Mouse (Mus musculus): ENCODE measurements around the gene Erbb4. TPM values are rescaled to one million over a fixed set of nuclear protein-coding genes. Genes with fewer than 3 reads are reported as not detected.

The Erbb4 gene
- total RNA-seq (2021), result 10 to 100 TPM; 12.2 to 14.0 TPM

- peak; percentile 3 for DNase-seq (ENCODE audit: low spot score)
- intact Hi-C loops (cut with DNase I), result loop anchor here (5.0 kb wide), 2 partner anchors 130 to 600 kb away; no protein-coding TSS in a partner anchor
These were observed at the start of gene Erbb4 for GRCm38 (mm10) chr1:69107485-69108158. TSS of gene Erbb4 (minus strand) at chr1:69108059.

- intact Hi-C loops (cut with DNase I), result no loop called here
- DNase-seq (ENCODE audit: low spot score), result no peak
These were observed 49.5 kb upstream of the Erbb4 start for GRCm38 (mm10) chr1:69157346-69157745.

GRCm38 (mm10) chr1:69141341-69141740 lies 33.5 kb upstream of the Erbb4 start:
- DNase-seq (ENCODE audit: low spot score), result no peak
- intact Hi-C loops (cut with DNase I), result no loop called here

- DNase-seq (ENCODE audit: low spot score), result no peak
- intact Hi-C loops (cut with DNase I), result loop anchor here (5.0 kb wide), 2 partner anchors 1032 to 1497 kb away; no protein-coding TSS in a partner anchor
These were observed 31.6 kb upstream of the Erbb4 start for GRCm38 (mm10) chr1:69139519-69139868.

GRCm38 (mm10) chr1:69138856-69139518 lies 31.1 kb upstream of the Erbb4 start:
- intact Hi-C loops (cut with DNase I), result loop anchor here (5.0 kb wide), 2 partner anchors 1032 to 1497 kb away; no protein-coding TSS in a partner anchor

GRCm38 (mm10) chr1:69124147-69124848 lies 16.4 kb upstream of the Erbb4 start:
- DNase-seq (ENCODE audit: low spot score), result no peak
- intact Hi-C loops (cut with DNase I), result no loop called here

More at GRCm38 (mm10) chr1:69138856-69139518, 31.1 kb upstream of the Erbb4 start:
- no peak for DNase-seq (ENCODE audit: low spot score)

- DNase-seq (ENCODE audit: low spot score), result no peak
- intact Hi-C loops (cut with DNase I), result loop anchor here (5.0 kb wide), 1 partner anchor 1011 kb away; no protein-coding TSS in a partner anchor
These were observed 10.5 kb upstream of the Erbb4 start for GRCm38 (mm10) chr1:69118249-69118938.

GRCm38 (mm10) chr1:69108159-69108925 lies 483 bp upstream of the Erbb4 start:
- peak; percentile 12 for DNase-seq (ENCODE audit: low spot score)
- intact Hi-C loops (cut with DNase I), result loop anchor here (5.0 kb wide), 2 partner anchors 131 to 601 kb away; no protein-coding TSS in a partner anchor

GRCm38 (mm10) chr1:69106937-69107461 lies 860 bp downstream of the Erbb4 start:
- intact Hi-C loops (cut with DNase I), result loop anchor here (5.0 kb wide), 2 partner anchors 130 to 600 kb away; no protein-coding TSS in a partner anchor
- peak; percentile 13 for DNase-seq (ENCODE audit: low spot score)

GRCm38 (mm10) chr1:69106322-69106761 lies 1.5 kb downstream of the Erbb4 start:
- DNase-seq (ENCODE audit: low spot score), result no peak
- intact Hi-C loops (cut with DNase I), result loop anchor here (5.0 kb wide), 2 partner anchors 129 to 599 kb away; no protein-coding TSS in a partner anchor

- peak; percentile 12 for DNase-seq (ENCODE audit: low spot score)
- intact Hi-C loops (cut with DNase I), result loop anchor here (2.0 to 5.0 kb wide), 3 partner anchors 19 to 598 kb away; no protein-coding TSS in a partner anchor
These were observed 2.2 kb downstream of the Erbb4 start for GRCm38 (mm10) chr1:69105493-69106321.

- no peak for DNase-seq (ENCODE audit: low spot score)
- intact Hi-C loops (cut with DNase I), result loop anchor here (2.0 to 5.0 kb wide), 3 partner anchors 18 to 598 kb away; no protein-coding TSS in a partner anchor
These were observed 2.8 kb downstream of the Erbb4 start for GRCm38 (mm10) chr1:69105096-69105492.

- DNase-seq (ENCODE audit: low spot score), result no peak
- intact Hi-C loops (cut with DNase I), result no loop called here
These were observed 4.6 kb downstream of the Erbb4 start for GRCm38 (mm10) chr1:69103211-69103706.

GRCm38 (mm10) chr1:69101670-69102069 lies 6.2 kb downstream of the Erbb4 start:
- DNase-seq (ENCODE audit: low spot score), result no peak
- intact Hi-C loops (cut with DNase I), result no loop called here

GRCm38 (mm10) chr1:69093052-69093451 lies 14.8 kb downstream of the Erbb4 start:
- DNase-seq (ENCODE audit: low spot score), result no peak
- intact Hi-C loops (cut with DNase I), result no loop called here

- intact Hi-C loops (cut with DNase I), result no loop called here
- no peak for DNase-seq (ENCODE audit: low spot score)
These were observed 18.5 kb downstream of the Erbb4 start for GRCm38 (mm10) chr1:69089331-69089730.

GRCm38 (mm10) chr1:69085753-69086152 lies 22.1 kb downstream of the Erbb4 start:
- intact Hi-C loops (cut with DNase I), result loop anchor here (2.0 kb wide), 1 partner anchor 19 kb away; no protein-coding TSS in a partner anchor
- DNase-seq (ENCODE audit: low spot score), result no peak

Data from heart, postnatal 25 days (tissue).